Mouse (Mus musculus): Measurements from ENCODE around the gene Rxfp1. TPM values are rescaled to one million over a fixed set of nuclear protein-coding genes. Genes with fewer than 3 reads are reported as not detected.

The Rxfp1 gene
- polyA plus RNA-seq (2017; shearing (Covaris generic)) = under 1 TPM; 0.31 to 0.41 TPM

GRCm38 (mm10) chr3:79737780-79738179, at the start of gene Rxfp1:
Gene Rxfp1 (minus strand): TSS chr3:79737880.

GRCm38 (mm10) chr3:79629416-79629730, 108.3 kb downstream of the Rxfp1 start, which contains the start of gene Etfdh:
Gene Etfdh (minus strand): TSS chr3:79629500.

GRCm38 (mm10) chr3:79628561-79629415, 108.9 kb downstream of the Rxfp1 start, which contains the start of gene 4930579G24Rik:
Gene 4930579G24Rik (plus strand): TSS chr3:79629079.

Other genes with a start within 250 kb of the Rxfp1 start
- 1 to 10 TPM; 1.1 to 1.5 TPM for gene Fnip2, start 170.1 kb downstream of the Rxfp1 start, polyA plus RNA-seq (2017; shearing (Covaris generic))
- gene Ppid, start 146.5 kb downstream of the Rxfp1 start, polyA plus RNA-seq (2017; shearing (Covaris generic)) = 100 to 1,000 TPM in 1 of 2 experiments, 10 to 100 TPM in 1; 95.6 to 125 TPM
- gene 4930579G24Rik, start 108.8 kb downstream of the Rxfp1 start, polyA plus RNA-seq (2017; shearing (Covaris generic)) = 1 to 10 TPM; 5.5 to 6.8 TPM
- 10 to 100 TPM; 36.1 to 36.3 TPM for gene Etfdh, start 108.4 kb downstream of the Rxfp1 start, polyA plus RNA-seq (2017; shearing (Covaris generic))
- 1 to 10 TPM in 1 of 2 experiments, under 1 TPM in 1; 0.33 to 2.3 TPM for gene Tmem144, start 114.9 kb upstream of the Rxfp1 start, polyA plus RNA-seq (2017; shearing (Covaris generic))
- under 1 TPM; 0.17 to 0.48 TPM for gene Fam198b, start 146.7 kb upstream of the Rxfp1 start, polyA plus RNA-seq (2017; shearing (Covaris generic))